Mouse (Mus musculus): ENCODE data around the gene Ndp. TPM values are rescaled to one million over a fixed set of nuclear protein-coding genes. Genes with fewer than 3 reads are reported as not detected.

Ndp gene
- not detected in 2 replicates for polyA plus RNA-seq (2012; rRNA removed)

GRCm38 (mm10) chrX:16911241-16911873, at the start of gene Ndp:
Ndp (minus strand) TSS chrX:16911774.

Other genes with a start within 250 kb of the Ndp start
- gene Maob, start 94.4 kb downstream of the Ndp start, polyA plus RNA-seq (2012; rRNA removed), result 4.1 and 4.7 TPM in 2 replicates